Mouse (Mus musculus) CH12.LX (cell line): ENCODE measurements around the gene Gm20388. TPM values are rescaled to one million over a fixed set of nuclear protein-coding genes. Genes with fewer than 3 reads are reported as not detected.

Source experiments
- DNase-seq: peaks from one replicate; pipeline ENCODE4 v3.0.0-alpha.2; 2013; ENCODE audit errors: extremely low read depth
- H3K27ac ChIP-seq: 2 replicates; pipeline ENCODE4 v1.5.1; 2012; ENCODE audit warnings: low read depth, mild to moderate bottlenecking, control low read depth, moderate library complexity; ENCODE audit not compliant: insufficient read depth
- H3K27me3 ChIP-seq: replicated peaks from 2 replicates; pipeline ENCODE3; 2012; ENCODE audit warnings: inconsistent platforms
- H3K36me3 ChIP-seq, 2 experiments: replicated peaks in 1 of 2; 2 replicates each; pipeline versions ENCODE3 to v1.6.1; 2012; ENCODE audit warnings: inconsistent platforms in 1 of 2, low read length in 1 of 2, mild to moderate bottlenecking in 1 of 2, mixed read lengths in 1 of 2, moderate library complexity in 1 of 2; ENCODE audit not compliant: control insufficient read depth in 1 of 2, insufficient read depth in 1 of 2
- H3K4me1 ChIP-seq, 2 experiments: 2 replicates each; pipeline ENCODE4 v1.6.1; 2012; ENCODE audit warnings: inconsistent platforms in 1 of 2, moderate library complexity in 1 of 2; ENCODE audit not compliant: insufficient read depth in 2 of 2, control insufficient read depth in 1 of 2
- H3K4me2 ChIP-seq: 2 replicates; pipeline ENCODE4 v1.6.1; 2012; ENCODE audit warnings: low read depth, mild to moderate bottlenecking, control low read depth; ENCODE audit not compliant: poor library complexity, insufficient read depth, severe bottlenecking
- H3K4me3 ChIP-seq, 3 experiments: fragments of 150-350 bp in 1 of 3; sonication (generic) in 1 of 3; replicated peaks in 1 of 3; 2 replicates each; pipeline versions ENCODE3 to v1.5.1; 2011 to 2012; ENCODE audit warnings: low read depth in 2 of 3, low read length in 2 of 3, mild to moderate bottlenecking in 2 of 3, moderate library complexity in 2 of 3, control low read depth in 1 of 3, improper control_type of control experiment in 1 of 3, inconsistent platforms in 1 of 3, mixed read lengths in 1 of 3; ENCODE audit not compliant: poor library complexity in 1 of 3
- H3K79me2 ChIP-seq: replicated peaks from 2 replicates; pipeline ENCODE4 v1.6.1; 2012; ENCODE audit warnings: mild to moderate bottlenecking, moderate library complexity; ENCODE audit not compliant: control insufficient read depth, poor library complexity, insufficient read depth, severe bottlenecking; ENCODE audit errors: extremely low read depth
- H3K9ac ChIP-seq: 2 replicates; pipeline ENCODE4 v1.6.1; 2012; ENCODE audit warnings: low read depth, mild to moderate bottlenecking, control low read depth, moderate library complexity; ENCODE audit not compliant: insufficient read depth
- H3K9me3 ChIP-seq: replicated peaks from 2 replicates; pipeline ENCODE3; 2012; ENCODE audit warnings: low read length, inconsistent platforms, mixed read lengths
- BHLHE40 ChIP-seq: IDR thresholded peaks from 2 replicates; pipeline ENCODE4 v1.6.1; 2011; ENCODE audit warnings: mild to moderate bottlenecking, low read depth, low read length, improper control_type of control experiment
- CHD1 ChIP-seq: IDR thresholded peaks from 2 replicates; pipeline ENCODE4 v1.6.1; 2012; ENCODE audit warnings: low read depth, low read length, improper control_type of control experiment, inconsistent platforms
- ELF1 ChIP-seq: IDR thresholded peaks from 2 replicates; pipeline ENCODE4 v1.6.1; 2014; ENCODE audit warnings: low read depth, mild to moderate bottlenecking, inconsistent platforms, low read length, improper control_type of control experiment
- EP300 ChIP-seq: IDR thresholded peaks from 2 replicates; pipeline ENCODE4 v1.6.1; 2011; ENCODE audit warnings: low read length, improper control_type of control experiment
- GABPA ChIP-seq: IDR thresholded peaks from 2 replicates; pipeline ENCODE4 v1.6.1; 2012; ENCODE audit warnings: low read depth, low read length, improper control_type of control experiment, inconsistent platforms; ENCODE audit not compliant: insufficient replicate concordance
- HCFC1 ChIP-seq: IDR thresholded peaks from 2 replicates; pipeline ENCODE4 v1.6.1; 2012; ENCODE audit warnings: low read depth, mild to moderate bottlenecking, inconsistent platforms, low read length, improper control_type of control experiment
- IRF4 ChIP-seq: IDR thresholded peaks from 2 replicates; pipeline ENCODE4 v1.6.1; 2014; ENCODE audit warnings: low read depth, mild to moderate bottlenecking, inconsistent platforms, low read length, improper control_type of control experiment
- JUND ChIP-seq: conservative IDR thresholded peaks from 2 replicates; pipeline ENCODE4 v1.6.1; 2011; ENCODE audit warnings: low read depth, low read length, improper control_type of control experiment
- KAT2A ChIP-seq: IDR thresholded peaks from 2 replicates; pipeline ENCODE4 v1.6.1; 2012; ENCODE audit warnings: low read length, improper control_type of control experiment, inconsistent platforms; ENCODE audit not compliant: insufficient replicate concordance
- MAX ChIP-seq: IDR thresholded peaks from 2 replicates; pipeline ENCODE4 v1.6.1; 2011; ENCODE audit warnings: low read length, improper control_type of control experiment
- MXI1 ChIP-seq: IDR thresholded peaks from 2 replicates; pipeline ENCODE4 v1.6.1; 2011; ENCODE audit warnings: mild to moderate bottlenecking, low read depth, low read length, improper control_type of control experiment
- MYC ChIP-seq: IDR thresholded peaks from 2 replicates; pipeline ENCODE4 v1.6.1; 2011; ENCODE audit warnings: low read depth, mild to moderate bottlenecking, improper control_type of control experiment, low read length
- NRF1 ChIP-seq: IDR thresholded peaks from 2 replicates; pipeline ENCODE4 v1.6.1; 2014; ENCODE audit warnings: low read depth, mild to moderate bottlenecking, inconsistent platforms, low read length, improper control_type of control experiment, moderate library complexity
- PAX5 ChIP-seq: IDR thresholded peaks from 2 replicates; pipeline ENCODE4 v1.6.1; 2012; ENCODE audit warnings: low read length, inconsistent platforms, mixed read lengths
- POLR2AphosphoS2 ChIP-seq: IDR thresholded peaks from 2 replicates; pipeline ENCODE4 v1.6.1; 2011; ENCODE audit warnings: low read depth, low read length, improper control_type of control experiment
- SIN3A ChIP-seq: IDR thresholded peaks from 2 replicates; pipeline ENCODE4 v1.6.1; 2012; ENCODE audit warnings: low read length, improper control_type of control experiment, inconsistent platforms
- TCF12 ChIP-seq: IDR thresholded peaks from 2 replicates; pipeline ENCODE4 v1.6.1; 2014; ENCODE audit warnings: low read depth, mild to moderate bottlenecking, inconsistent platforms, low read length, improper control_type of control experiment
- UBTF ChIP-seq: IDR thresholded peaks from 2 replicates; pipeline ENCODE4 v1.6.1; 2012; ENCODE audit warnings: low read depth, mild to moderate bottlenecking, inconsistent platforms, low read length, improper control_type of control experiment, moderate library complexity
- ZC3H11A ChIP-seq: IDR thresholded peaks from 2 replicates; pipeline ENCODE4 v1.6.1; 2012; ENCODE audit warnings: low read depth, mild to moderate bottlenecking, inconsistent platforms, low read length, improper control_type of control experiment
- ZMIZ1 ChIP-seq: IDR thresholded peaks from 2 replicates; pipeline ENCODE4 v1.6.1; 2012; ENCODE audit warnings: low read depth, mild to moderate bottlenecking, inconsistent platforms, low read length, improper control_type of control experiment
- dilution Hi-C: fragments of 300-500 bp; cut with MboI; formaldehyde crosslinking; loops from 2 replicates; pipeline ENCODE4 v1.14.3; 2020; ENCODE audit warnings: low sequenced_read_pairs; ENCODE audit not compliant: extremely low pct_unique_long_range_greater_than_20kb, extremely low pct_ligation_motif_present
- in situ Hi-C: fragments of 300-500 bp; cut with MboI; formaldehyde crosslinking; loops from 3 replicates; pipeline ENCODE4 v1.14.3; 2019; ENCODE audit warnings: low sequenced_read_pairs, low pct_ligation_motif_present, low pct_unique_long_range_greater_than_20kb, mixed read lengths
- polyA plus RNA-seq: library from polyadenylated mRNA; unstranded; fragments of >175 nt; gene quantifications from 2 replicates; pipeline ENCODE4 v1.2.1, GENCODE M21; 2012; ENCODE audit warnings: low read depth; ENCODE audit not compliant: insufficient read length
- total RNA-seq, 2 experiments: library from RNA; depleted of rRNA; stranded (reverse); fragments of 300-350 nt in 1 of 2; fragments of >200 nt in 1 of 2; gene quantifications; 2 replicates each; pipeline ENCODE4 v1.2.3; 2012 to 2014

Gm20388 gene
- total and polyA plus RNA-seq, 3 experiments: 14.8 to 26.3 (median 22.2) TPM

GRCm38 (mm10) chr8:122421376-122422070 lies 2510.9 kb downstream of the Gm20388 start, which contains the start of gene Il17c:
Gene Il17c, plus strand, starts transcription at chr8:122422020.
- Histone ChIP-seq H3K9ac (no peak within 1 kb of the TSS), H3K4me3 (no peak within 1 kb of the TSS), H3K27me3 (no peaks in the 10 kb centered on the region), H3K79me2 (no peaks in the 10 kb centered on the region), H3K36me3 (peaks cover 56 to 89% of the 10 kb centered on the region in 2 experiments)
- TF ChIP-seq SIN3A (no peak), MAX (no peak), JUND (no peak), ELF1 (no peak), MYC (no peak), PAX5 (no peak), TCF12 (no peak), MXI1 (no peak), KAT2A (no peak), UBTF (no peak), IRF4 (no peak), GABPA (no peak), ZMIZ1 (no peak), HCFC1 (no peak), POLR2AphosphoS2 (no peak), CHD1 (no peak), BHLHE40 (no peak), ZC3H11A (no peak), NRF1 (no peak)
- TF ChIP-seq, all 38 proteins: peak for 0
- no peaks in the 10 kb centered on the region for H3K9me3 ChIP-seq
- no peak for DNase-seq
- in situ Hi-C loops: no loop called here
- peaks cover 12 to 58% of the 10 kb centered on the region in 2 experiments for H3K4me1 ChIP-seq
- no peak within 1 kb of the TSS for H3K27ac ChIP-seq
- no peak within 1 kb of the TSS for H3K4me2 ChIP-seq
- dilution Hi-C loops: no loop called here

DNA sequence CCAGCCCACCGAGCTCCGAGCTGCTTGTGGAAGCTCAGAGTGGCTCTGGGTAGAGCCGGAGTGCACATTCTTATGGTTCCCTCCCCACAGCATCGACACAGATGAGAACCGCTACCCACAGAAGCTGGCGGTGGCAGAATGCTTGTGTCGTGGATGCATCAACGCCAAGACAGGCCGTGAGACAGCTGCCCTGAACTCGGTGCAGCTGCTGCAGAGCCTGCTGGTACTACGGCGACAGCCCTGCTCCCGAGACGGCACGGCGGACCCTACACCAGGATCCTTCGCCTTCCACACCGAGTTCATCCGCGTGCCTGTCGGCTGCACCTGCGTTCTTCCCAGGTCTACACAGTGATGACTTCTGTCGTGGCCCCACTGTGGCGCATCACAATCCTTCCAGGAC lies 2512.6 kb downstream of the Gm20388 start:
- Histone ChIP-seq H3K9ac (no peak overlapping the region), H3K79me2 (peaks cover 11% of the 10 kb centered on the region), H3K27me3 (no peaks in the 10 kb centered on the region), H3K27ac (no peak overlapping the region), H3K9me3 (no peaks in the 10 kb centered on the region), H3K4me3 (no peak overlapping the region), H3K36me3 (peaks cover 58 to 92% of the 10 kb centered on the region in 2 experiments), H3K4me1 (peaks cover 24 to 75% of the 10 kb centered on the region in 2 experiments), H3K4me2 (no peak overlapping the region)
- no peak for TF ChIP-seq EP300
- dilution Hi-C loops (no loop called here), in situ Hi-C loops (no loop called here)
- DNase-seq: no peak
